Mouse (Mus musculus) kidney, postnatal 14 days (tissue): ENCODE results near the gene Slc35b2.

Experiments
- DNase-seq: peaks from one replicate; pipeline ENCODE4 v3.0.0; 2022; ENCODE audit warnings: mixed read lengths

Slc35b2 gene

GRCm38 (mm10) chr17:45602984-45603383 lies 39.3 kb downstream of the Slc35b2 start:
- DNase-seq, result no peak

GRCm38 (mm10) chr17:45606992-45607879 lies 43.6 kb downstream of the Slc35b2 start:
- no peak for DNase-seq

- DNase-seq, result no peak
Observed at GRCm38 (mm10) chr17:45608396-45608795, 44.7 kb downstream of the Slc35b2 start.

- peak; percentile 36 for DNase-seq
Observed at GRCm38 (mm10) chr17:45610144-45610866, 46.6 kb downstream of the Slc35b2 start.

GRCm38 (mm10) chr17:45612008-45612407 lies 48.3 kb downstream of the Slc35b2 start:
- DNase-seq, result no peak

- DNase-seq, result no peak
Observed at GRCm38 (mm10) chr17:45612921-45613320, 49.2 kb downstream of the Slc35b2 start.

- no peak for DNase-seq
Observed at GRCm38 (mm10) chr17:45616046-45616650, 52.5 kb downstream of the Slc35b2 start.

- DNase-seq, result no peak
Observed at GRCm38 (mm10) chr17:45616679-45617078, 53.0 kb downstream of the Slc35b2 start.
